Mouse (Mus musculus) megakaryocyte, embryonic 14.5 days (primary cell): ENCODE measurements around the gene Gipc1. TPM values are rescaled to one million over a fixed set of nuclear protein-coding genes. Genes with fewer than 3 reads are reported as not detected.

Source experiments
- H3K27me3 ChIP-seq: replicated peaks from 2 replicates; pipeline ENCODE3; 2012; ENCODE audit warnings: inconsistent platforms
- H3K36me3 ChIP-seq: replicated peaks from 2 replicates; pipeline ENCODE3; 2012; ENCODE audit warnings: low read length, inconsistent platforms, mixed read lengths
- H3K4me1 ChIP-seq: 2 replicates; pipeline ENCODE4 v1.6.1; 2012; ENCODE audit warnings: inconsistent platforms
- H3K4me3 ChIP-seq: replicated peaks from 2 replicates; pipeline ENCODE3; 2012; ENCODE audit warnings: moderate library complexity, mild to moderate bottlenecking, inconsistent platforms
- H3K9me3 ChIP-seq: 2 replicates; pipeline ENCODE4 v1.6.1; 2012; ENCODE audit warnings: inconsistent platforms
- FLI1 ChIP-seq: IDR thresholded peaks from 2 replicates; pipeline ENCODE4 v1.6.1; 2012; ENCODE audit warnings: low read length, inconsistent platforms, mixed read lengths
- GATA1 ChIP-seq: IDR thresholded peaks from 3 replicates; pipeline ENCODE4 v1.6.1; 2012; ENCODE audit warnings: mixed read lengths, low read length, inconsistent platforms, borderline replicate concordance
- polyA plus RNA-seq: library from polyadenylated mRNA; stranded (reverse); fragments of >175 nt; gene quantifications from 2 replicates; pipeline ENCODE4 v1.2.3, GENCODE M21; 2012; ENCODE audit warnings: low replicate concordance; ENCODE audit not compliant: insufficient read depth

The Gipc1 gene
- polyA plus RNA-seq, 1 experiment: 306 TPM

- peaks cover 3% of the 10 kb centered on the region; the same call in 1 of the 2 replicates for H3K9me3 ChIP-seq
- H3K36me3 ChIP-seq: peaks cover 5% of the 10 kb centered on the region
- H3K4me1 ChIP-seq: peaks cover 71% of the 10 kb centered on the region
- H3K27me3 ChIP-seq: no peaks in the 10 kb centered on the region
- TF ChIP-seq GATA1: no peak
- no peak for TF ChIP-seq FLI1
- H3K4me3 ChIP-seq: peak overlapping the region; percentile 97
Measured at GRCm38 (mm10) chr8:83698291-83698660, 45.8 kb downstream of the Gipc1 start.

- TF ChIP-seq FLI1 (no peak), GATA1 (no peak)
- Histone ChIP-seq H3K4me3 (peak within 1 kb of the TSS; percentile 97), H3K27me3 (no peaks in the 10 kb centered on the region), H3K36me3 (peaks cover 5% of the 10 kb centered on the region), H3K9me3 (peaks cover 3% of the 10 kb centered on the region; the same call in 1 of the 2 replicates), H3K4me1 (peaks cover 65% of the 10 kb centered on the region)
Measured at GRCm38 (mm10) chr8:83698661-83699453, 46.4 kb downstream of the Gipc1 start, which contains the start of gene Pkn1. Pkn1 (minus strand) TSS chr8:83699179.

- Histone ChIP-seq H3K27me3 (no peaks in the 10 kb centered on the region), H3K4me1 (peaks cover 58% of the 10 kb centered on the region), H3K9me3 (peaks cover 3% of the 10 kb centered on the region; the same call in 1 of the 2 replicates), H3K36me3 (peaks cover 5% of the 10 kb centered on the region), H3K4me3 (peak overlapping the region; percentile 97)
- TF ChIP-seq GATA1 (no peak), FLI1 (no peak)
Measured at GRCm38 (mm10) chr8:83699566-83699965, 47.1 kb downstream of the Gipc1 start.

- peak overlapping the region; percentile 38 for H3K4me3 ChIP-seq
- H3K9me3 ChIP-seq: peaks cover 3% of the 10 kb centered on the region; the same call in 1 of the 2 replicates
- H3K27me3 ChIP-seq: no peaks in the 10 kb centered on the region
- peaks cover 5% of the 10 kb centered on the region for H3K36me3 ChIP-seq
- TF ChIP-seq GATA1 (no peak), FLI1 (no peak)
- H3K4me1 ChIP-seq: peaks cover 48% of the 10 kb centered on the region
Measured at GRCm38 (mm10) chr8:83700423-83701085, 48.1 kb downstream of the Gipc1 start.

GRCm38 (mm10) chr8:83703426-83703825 is 50.9 kb downstream of the Gipc1 start:
- no peaks in the 10 kb centered on the region for H3K36me3 ChIP-seq
- no peak for TF ChIP-seq FLI1
- H3K4me3 ChIP-seq: no peak overlapping the region
- H3K4me1 ChIP-seq: peaks cover 27% of the 10 kb centered on the region
- peaks cover 3% of the 10 kb centered on the region; the same call in 1 of the 2 replicates for H3K9me3 ChIP-seq
- H3K27me3 ChIP-seq: no peaks in the 10 kb centered on the region

GRCm38 (mm10) chr8:83706411-83706810 is 53.9 kb downstream of the Gipc1 start:
- no peaks in the 10 kb centered on the region for H3K36me3 ChIP-seq
- H3K4me3 ChIP-seq: no peak overlapping the region
- no peaks in the 10 kb centered on the region for H3K27me3 ChIP-seq
- TF ChIP-seq GATA1 (no peak), FLI1 (no peak)
- peaks cover 7% of the 10 kb centered on the region for H3K4me1 ChIP-seq
- H3K9me3 ChIP-seq: peaks cover 3% of the 10 kb centered on the region; the same call in 1 of the 2 replicates

- peaks cover 12% of the 10 kb centered on the region for H3K4me1 ChIP-seq
- no peak overlapping the region for H3K4me3 ChIP-seq
- H3K36me3 ChIP-seq: no peaks in the 10 kb centered on the region
- no peaks in the 10 kb centered on the region for H3K9me3 ChIP-seq
- no peaks in the 10 kb centered on the region for H3K27me3 ChIP-seq
- TF ChIP-seq GATA1 (no peak), FLI1 (no peak)
Measured at GRCm38 (mm10) chr8:83707554-83707953, 55.1 kb downstream of the Gipc1 start.

Other genes starting within 250 kb of the Gipc1 start
- 2.9 TPM in 1 of 2 replicates, not detected in the other for gene Scoc, start 194.3 kb upstream of the Gipc1 start, polyA plus RNA-seq
- not detected in 2 replicates for gene Olfr370, start 116.9 kb upstream of the Gipc1 start, polyA plus RNA-seq
- 84.7 and 511 TPM in 2 replicates for gene Ndufb7, start 86.0 kb upstream of the Gipc1 start, polyA plus RNA-seq
- 406 and 513 TPM in 2 replicates for gene Tecr, start 44.7 kb upstream of the Gipc1 start, polyA plus RNA-seq
- 23.3 and 30.5 TPM in 2 replicates for gene Dnajb1, start 44.5 kb upstream of the Gipc1 start, polyA plus RNA-seq
- gene Ptger1, start 14.0 kb downstream of the Gipc1 start, polyA plus RNA-seq: 0.45 and 0.73 TPM in 2 replicates
- gene Pkn1, start 46.5 kb downstream of the Gipc1 start, polyA plus RNA-seq: 73.0 and 95.0 TPM in 2 replicates
- gene Ddx39, start 62.5 kb downstream of the Gipc1 start, polyA plus RNA-seq: 7.5 and 18.1 TPM in 2 replicates
- gene Adgre5, start 88.6 kb downstream of the Gipc1 start, polyA plus RNA-seq: 18.7 and 23.5 TPM in 2 replicates
- gene Adgrl1, start 247.4 kb downstream of the Gipc1 start, polyA plus RNA-seq: 6.8 and 10.5 TPM in 2 replicates